Mouse (Mus musculus) kidney, adult 2 months (tissue): ENCODE measurements at regions not wholly inside any gene's neighbourhood (a gene's known extent, or its start where the extent isn't known, plus 50 kb on each side); places are given as distances from the start of the nearest gene placed in this dataset.

Experiments used
- CTCF ChIP-seq: fragments of 200-500 bp; conservative IDR thresholded peaks from 2 replicates; pipeline ENCODE4 v1.5.1; 2011; ENCODE audit warnings: low read depth, mild to moderate bottlenecking, control low read depth, low read length, moderate library complexity, mixed read lengths; ENCODE audit not compliant: insufficient read depth, insufficient read length
- POLR2A ChIP-seq: fragments of 200-500 bp; IDR thresholded peaks from one replicate; pipeline ENCODE4 v1.6.1; 2011; ENCODE audit warnings: low read depth, low read length, control low read depth

DNA sequence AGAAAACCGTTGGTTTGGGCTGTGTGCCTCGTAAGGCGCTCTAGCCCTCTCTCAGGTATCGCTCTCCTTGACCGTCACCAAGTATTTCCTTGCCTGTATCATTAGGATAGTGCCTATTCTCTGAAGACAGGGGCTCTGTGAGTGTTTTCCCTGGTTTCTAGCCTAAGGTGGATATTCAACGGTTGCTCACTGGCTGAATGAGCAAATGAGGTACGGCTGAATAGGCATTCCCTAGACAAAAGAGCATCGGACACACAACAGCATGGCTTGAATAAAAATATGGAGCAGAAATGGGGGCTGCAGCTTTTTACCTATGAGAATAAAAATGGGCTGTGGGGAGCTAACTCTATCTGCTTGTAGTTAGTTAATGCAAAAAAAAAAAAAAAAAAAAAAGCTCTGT lies 126.0 kb downstream of the Dusp6 start:
- no peak for TF ChIP-seq POLR2A
- TF ChIP-seq CTCF, result no peak
